Mouse (Mus musculus) kidney, postnatal 14 days (tissue): ENCODE measurements around the gene Nme7.

Experiments used
- DNase-seq: peaks from one replicate; pipeline ENCODE4 v3.0.0; 2022; ENCODE audit warnings: mixed read lengths

Gene Nme7

DNA sequence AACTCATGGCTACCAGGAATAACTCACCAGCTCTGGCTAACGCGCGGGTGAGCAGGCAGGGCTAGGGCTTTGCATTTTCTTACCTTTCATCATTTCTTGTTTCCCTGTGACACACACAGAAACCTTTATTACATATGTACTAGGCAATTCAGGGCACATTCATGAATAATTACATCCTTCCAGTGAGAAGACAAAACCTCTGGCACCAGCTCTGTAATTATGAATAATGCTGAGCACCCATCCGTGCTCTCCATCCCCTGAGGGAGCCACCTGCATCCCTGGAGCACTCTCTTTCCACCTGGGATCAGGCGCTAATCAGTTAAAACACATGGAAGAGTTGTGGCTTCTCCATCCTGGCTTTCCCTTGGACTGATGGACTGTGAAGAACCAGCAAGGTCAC, at the start of gene Nme7:
TSS of gene Nme7 (plus strand) at position 301 of the 400 bp plus-strand sequence.
- DNase-seq = no peak

DNA sequence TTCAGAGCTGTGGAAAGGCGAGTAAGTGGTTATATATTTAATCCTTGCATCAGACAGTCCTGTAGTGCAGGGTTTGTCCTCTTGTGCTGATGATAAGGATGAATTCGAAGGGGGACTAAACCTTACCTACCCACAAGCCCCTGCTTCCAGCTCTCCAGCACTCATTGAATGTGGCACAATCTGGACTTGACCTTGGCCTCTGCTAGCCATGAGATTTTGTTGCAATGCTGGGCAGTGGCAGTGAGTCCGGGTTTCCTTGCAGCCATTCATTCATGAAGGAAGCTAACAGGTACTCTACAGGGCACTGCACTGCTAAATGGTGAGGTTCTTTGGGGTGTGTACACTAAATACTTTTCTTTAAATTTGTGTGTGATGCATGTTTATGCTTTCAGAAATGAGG, 49.1 kb upstream of the Nme7 start:
- DNase-seq = no peak

DNA sequence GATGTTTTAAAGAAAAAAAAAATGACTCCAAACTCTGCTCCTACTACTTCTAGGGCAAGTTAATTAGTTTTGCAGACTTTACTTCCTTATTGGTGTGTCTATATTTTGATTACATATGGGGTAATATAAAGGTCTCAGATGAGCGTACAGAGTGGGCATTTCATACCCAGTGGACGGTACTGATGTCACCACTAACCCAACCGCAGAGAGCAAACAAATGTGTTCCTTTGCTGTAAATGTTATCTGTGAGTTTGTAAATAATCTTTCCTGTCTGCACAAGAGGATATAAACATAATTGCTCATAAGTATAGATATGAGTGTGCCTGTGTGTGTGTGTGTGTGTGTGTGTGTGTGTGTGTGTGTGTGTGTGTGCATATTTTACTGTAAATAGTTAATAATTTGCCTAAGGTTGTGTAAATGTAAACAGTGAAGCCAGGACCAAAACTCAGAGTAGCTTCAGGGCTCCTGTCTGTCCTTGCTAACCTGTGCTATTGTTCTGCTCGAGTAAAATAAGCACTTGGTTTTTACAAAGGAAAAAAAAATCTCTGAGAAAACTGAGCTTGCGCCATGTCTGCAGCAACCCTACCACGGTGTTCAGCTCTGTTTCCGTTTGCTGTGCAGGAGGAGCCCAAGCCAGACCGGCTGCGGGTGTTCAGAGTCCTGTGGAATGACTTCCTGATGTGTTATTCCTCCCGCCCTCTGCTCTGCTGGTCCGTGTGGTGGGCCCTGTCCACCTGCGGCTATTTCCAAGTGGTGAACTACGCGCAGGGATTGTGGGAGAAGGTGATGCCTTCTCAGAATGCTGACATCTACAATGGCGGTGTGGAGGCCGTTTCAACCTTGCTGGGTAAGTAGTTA, 43.5 kb upstream of the Nme7 start:
- DNase-seq = no peak

DNA sequence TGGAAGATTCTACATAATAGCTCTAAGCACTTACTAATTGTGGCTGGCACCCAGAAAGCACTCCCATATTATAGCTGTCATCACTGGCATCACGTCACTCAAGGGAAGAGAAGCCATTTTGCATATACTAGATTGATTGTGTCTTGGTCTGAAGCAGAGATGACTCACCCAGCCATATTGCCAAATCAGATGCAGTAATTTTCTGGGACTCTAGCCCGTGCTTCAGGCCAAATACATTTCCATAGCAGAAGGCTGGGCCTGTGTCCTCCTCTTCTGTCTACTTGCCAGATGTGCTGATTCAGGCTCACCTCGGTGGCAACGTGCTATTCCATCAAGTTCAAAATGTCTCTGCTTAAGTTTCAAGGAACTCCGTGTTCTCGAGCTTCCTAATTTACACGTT, 42.4 kb upstream of the Nme7 start:
- no peak for DNase-seq

DNA sequence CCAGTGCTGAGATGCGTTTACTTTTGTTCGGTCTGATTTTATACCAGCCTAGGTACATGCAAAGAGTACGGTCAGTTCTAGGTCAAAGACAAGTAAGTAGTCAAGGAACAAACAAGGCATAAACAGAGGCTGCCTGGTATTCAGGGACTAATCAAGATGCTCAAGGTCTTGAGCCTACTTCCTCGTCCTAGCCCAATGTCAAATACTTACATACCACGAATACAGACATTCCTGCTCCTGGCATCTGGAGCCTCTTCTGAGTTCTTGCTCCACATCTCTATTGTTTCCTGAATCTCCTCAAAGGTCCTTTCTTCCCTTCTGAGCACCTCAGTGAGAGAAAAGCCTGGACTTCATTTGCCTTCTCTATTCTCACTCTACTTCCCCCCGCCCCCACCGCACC, 33.0 kb upstream of the Nme7 start:
- no peak for DNase-seq

DNA sequence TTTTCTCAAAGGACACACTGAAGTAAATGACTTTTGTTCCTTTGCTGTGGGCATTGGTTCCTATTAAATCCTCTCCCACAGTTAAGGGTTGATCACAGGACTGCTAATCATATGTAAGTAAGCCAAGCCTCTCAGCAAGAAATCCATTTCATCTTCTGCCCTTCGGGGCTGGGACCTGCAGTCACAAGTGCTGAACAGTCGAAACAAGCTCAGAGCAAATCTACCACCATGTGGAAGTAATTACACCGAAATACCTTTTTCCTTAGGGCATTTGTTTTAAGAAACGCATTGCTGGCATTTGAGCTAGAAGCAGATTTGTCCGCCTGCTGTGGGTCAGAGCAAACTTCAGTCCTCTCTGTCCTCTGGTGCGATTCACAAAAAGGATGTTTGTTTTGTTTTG, 30.3 kb upstream of the Nme7 start:
- DNase-seq = no peak

DNA sequence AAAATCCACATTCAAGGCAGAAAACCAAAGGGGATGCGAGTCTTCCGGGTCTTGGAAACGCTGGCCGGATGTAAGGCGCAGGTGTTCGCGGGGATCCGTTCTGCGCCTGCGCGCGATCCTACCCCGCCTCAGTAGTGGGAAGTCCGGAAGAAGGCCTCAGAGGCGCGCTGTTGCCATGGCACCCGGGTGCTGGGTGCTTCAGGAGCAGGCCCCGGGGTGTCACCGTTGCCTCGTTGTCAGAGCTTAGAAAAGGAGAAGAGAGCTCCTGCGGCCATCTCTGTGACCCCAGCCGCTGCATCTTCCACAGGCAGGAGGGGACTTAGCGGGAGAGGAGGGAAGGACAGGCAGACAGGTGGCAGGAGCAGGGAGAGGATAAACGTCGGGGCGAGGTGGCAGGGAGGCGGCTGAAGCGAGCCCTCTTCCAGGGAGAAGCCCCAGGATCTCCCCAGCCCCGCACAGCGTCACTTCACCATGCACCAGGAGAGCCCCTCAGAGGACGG, 28.4 kb upstream of the Nme7 start, which contains the start of gene Ccdc181:
TSS of gene Ccdc181 (plus strand) at position 131 of the 500 bp plus-strand sequence.
- DNase-seq = peak; percentile 95

DNA sequence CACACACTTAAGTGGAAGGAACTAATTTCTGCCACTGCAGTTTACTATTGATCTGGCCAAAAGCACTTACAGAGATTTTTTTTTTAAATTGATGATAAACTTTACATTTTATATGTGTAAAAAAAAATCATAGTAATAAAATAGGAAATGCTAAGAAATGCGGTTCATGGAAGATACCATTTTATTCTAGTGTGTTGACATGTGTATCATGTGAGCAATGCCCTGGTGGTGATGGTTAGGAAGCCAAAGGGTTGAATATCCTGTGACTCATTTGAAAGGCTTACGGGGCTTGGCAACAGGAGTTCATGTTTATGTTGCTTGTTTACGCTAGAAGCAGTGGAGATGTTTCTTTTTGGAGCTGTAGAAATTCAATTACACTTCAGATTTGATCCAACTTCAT, 27.4 kb upstream of the Nme7 start:
- DNase-seq = no peak

DNA sequence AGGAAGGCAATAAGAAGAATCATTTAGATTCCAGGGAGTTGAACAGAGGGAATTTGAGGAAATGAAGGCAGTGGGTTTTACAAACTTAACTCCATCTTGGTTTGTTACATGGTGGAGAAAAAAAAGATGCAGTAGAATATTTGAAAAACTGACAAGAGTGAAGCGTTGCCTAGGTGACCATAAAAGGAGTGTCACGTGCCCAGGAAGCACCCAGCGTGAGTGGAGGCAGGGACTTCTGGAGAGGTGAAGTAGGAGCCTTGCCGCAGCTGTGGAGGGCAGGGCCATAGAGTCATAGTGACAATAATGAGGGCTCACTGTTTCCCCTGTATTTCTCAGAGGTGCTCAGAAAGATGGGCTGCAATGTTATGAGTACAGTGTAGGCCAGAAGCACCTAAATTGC, 24.6 kb upstream of the Nme7 start:
- no peak for DNase-seq

DNA sequence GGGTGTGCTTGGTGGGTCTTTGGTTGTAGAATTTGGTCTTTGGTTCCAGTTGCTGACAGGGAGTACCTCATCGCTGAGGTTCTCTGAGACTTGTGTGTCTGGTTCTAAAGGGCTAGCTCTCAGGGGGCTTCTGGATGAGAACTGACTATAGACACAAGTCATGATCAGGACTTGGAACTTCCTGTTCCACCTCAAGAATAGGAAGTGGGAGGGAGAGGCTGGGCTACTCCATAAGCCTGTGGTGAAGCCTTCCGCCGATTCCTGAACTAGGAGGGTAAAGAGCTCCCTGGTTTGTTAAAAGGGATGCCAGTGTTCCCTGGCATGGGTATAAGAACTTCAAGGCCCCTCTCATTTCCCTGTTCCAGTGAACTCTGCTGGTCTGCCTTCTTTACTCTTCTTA, 19.9 kb upstream of the Nme7 start:
- no peak for DNase-seq

DNA sequence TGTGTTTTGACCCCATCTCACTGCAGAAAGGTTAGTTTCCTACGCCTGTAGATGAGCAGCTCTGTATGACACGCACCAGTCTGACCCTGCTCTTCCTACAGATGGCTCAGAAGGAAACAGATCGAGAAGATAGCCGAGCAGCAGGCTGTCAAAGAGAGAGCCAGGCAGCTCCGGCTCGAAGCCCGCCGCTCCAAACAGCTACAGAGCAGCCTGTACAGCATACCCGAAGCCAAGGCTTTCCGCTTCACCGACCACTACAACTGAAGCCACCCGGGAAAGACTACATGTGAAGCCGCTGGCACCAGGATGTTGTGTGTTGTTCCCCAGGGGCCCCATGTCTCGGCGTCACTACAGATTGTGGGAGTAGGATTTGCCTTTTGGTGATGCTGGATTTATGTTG, 16.5 kb upstream of the Nme7 start:
- peak; percentile 12 for DNase-seq

DNA sequence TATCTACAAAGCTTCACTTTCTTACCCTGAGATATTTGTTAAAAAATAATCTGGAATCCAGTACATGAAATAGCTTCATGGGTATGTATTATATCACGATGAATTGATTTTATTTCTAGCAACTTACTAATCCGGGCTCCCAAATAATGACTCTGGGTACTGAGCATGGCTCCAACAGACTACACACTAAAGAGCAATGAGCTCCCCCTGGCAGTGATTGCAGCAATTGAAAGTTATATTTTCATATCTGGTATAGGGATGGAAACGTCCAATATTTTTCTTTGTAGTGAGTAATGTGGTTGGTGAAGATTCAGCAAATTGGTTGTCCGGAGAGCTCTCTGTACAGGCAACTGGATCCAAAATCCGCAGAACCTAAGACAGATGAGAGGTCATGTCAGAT, 11.9 kb upstream of the Nme7 start:
- no peak for DNase-seq

DNA sequence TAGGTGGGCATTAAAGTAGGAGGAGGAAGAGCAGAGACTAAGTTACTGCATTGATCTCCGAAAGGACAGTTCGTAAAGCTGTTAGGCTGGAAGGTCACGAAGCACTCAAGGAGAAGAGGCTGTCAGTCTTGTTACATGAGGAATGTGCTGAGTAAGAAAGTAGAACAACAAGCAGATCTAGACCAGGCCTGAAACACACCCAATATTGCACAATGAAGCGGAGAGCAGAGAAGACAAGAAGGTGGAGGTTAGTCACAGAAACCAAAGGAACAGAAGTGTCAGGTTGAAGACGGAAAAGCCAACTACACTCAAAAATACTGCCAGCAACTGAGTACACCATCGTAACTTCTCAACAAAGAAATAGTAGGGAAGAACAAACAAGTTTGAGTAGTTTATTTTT, 9.8 kb upstream of the Nme7 start:
- DNase-seq = no peak

DNA sequence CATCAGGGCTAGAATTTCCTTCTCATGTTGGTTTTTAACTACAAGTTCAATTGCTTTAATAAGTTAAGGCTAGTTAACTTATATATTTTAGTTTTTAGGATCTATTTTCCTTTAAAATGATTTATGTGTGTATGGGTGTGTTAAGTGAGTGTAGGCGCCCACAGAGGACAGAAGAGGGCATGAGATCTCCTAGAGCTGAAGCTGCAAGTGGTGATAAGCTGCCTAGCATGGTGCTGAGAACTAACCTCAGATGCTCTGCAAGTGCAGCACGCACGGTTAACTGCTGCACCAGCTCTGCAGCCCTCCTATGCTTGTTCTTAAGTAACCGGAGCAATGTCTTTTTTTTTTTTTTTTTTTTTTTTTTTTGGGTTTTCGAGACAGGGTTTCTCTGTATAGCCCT, 7.4 kb upstream of the Nme7 start:
- no peak for DNase-seq

DNA sequence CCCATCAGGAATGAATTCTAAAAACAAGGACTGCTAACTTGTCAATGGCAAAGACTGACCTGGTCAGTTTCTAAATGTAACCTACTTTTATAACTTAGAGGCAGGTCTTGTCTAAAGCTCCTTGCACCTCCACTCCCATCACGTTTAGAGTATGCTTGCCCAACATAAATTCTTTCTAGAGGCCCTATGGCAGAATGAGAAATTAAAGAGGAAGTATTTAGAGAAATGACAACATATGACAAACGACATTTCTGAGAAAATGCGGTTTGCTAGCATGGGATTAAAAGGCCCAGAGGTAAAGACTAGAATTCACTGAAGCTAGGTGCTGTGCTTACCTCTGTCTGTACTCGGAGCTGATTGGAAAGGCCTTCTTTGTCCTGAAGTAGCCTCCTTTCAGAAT, 2.0 kb upstream of the Nme7 start:
- no peak for DNase-seq

DNA sequence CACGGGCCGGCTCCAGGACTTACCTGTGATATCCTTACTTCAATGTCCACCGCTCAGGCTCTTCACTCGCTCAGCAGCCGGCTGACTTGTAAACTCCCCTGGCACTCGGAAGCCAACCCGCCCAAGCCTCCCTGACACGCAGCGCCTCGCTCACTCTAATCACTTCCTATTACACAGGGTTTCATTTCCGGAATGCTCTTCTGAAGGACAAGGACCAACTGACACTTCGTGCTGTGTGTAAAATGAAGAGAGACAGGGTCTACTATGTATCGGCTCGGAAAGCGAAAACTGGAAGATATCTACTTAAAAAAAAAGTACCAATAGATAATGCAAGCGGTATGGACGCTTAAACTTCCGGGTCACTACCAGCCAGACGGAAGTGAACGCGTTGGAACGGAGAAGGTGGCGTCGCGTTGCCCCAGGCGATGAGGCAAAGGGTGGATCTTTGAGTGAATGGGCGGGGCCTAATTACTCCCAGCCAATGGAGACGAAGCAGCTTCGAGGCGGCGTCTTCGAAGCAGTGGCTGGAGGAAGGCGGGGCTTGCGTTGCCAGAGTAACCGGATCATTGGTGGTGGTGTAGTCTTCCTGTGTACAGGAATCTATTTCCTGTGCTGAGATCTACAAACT, 3.3 kb downstream of the Nme7 start, which contains the start of gene Blzf1:
TSS of gene Blzf1 (minus strand) at position 366 of the 628 bp plus-strand sequence.
- peak; percentile 99 for DNase-seq

DNA sequence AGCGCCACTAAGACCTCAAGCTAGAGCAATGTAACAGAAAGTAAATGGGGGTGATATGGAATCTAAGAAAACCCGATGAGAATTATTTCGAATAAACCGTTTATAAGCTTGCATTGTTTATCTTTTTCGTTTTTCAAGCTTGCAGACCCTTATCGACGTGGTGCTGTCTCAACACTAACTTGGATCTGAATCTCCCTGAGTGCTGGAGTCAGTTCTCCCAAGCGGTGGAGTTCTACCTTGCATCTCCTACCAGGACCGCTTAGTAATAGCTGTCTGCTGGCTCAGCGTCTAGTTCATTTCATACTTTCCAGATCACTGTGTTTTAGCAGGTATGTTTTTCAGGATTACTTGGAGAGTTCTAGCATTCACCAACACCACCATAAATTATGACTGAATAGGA, 4.0 kb downstream of the Nme7 start:
- no peak for DNase-seq

DNA sequence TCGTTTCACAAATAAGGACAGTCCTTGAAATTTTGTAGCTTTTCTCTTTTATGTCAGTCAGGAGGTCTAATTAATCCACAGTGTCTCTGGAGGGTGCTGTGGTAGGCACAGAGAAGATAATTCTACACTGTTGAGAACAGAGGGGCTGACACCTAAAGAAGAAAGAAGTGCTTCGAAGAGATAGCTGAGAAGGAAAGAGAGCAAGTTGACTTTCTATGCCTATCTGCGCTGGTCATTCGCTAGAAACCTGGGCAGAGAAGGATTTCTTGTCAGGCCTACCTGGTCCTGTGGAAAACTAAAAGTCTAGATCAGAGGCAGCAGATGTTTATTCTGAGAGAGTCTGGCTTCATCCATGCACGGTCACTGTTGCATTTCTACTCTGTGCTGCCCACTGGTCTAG, 10.2 kb downstream of the Nme7 start:
- DNase-seq = no peak

DNA sequence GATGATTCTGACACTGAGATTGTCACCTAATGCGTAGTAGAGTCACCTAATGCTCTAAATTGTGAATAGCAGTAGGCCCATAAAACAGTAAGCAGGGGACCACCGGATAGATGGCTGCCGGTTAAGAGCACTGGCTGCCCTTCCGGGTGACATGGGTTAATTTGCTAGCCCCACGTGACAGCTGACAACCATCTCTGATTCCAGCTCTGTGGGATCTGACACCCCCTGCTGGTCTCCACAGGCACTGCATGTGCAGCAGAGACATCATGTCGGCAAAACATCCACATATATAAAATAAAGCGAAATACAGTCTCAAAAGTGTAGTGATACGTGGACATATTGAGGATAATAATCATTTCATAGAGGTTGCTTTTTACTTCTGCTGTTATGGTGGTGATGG, 11.3 kb downstream of the Nme7 start:
- no peak for DNase-seq

DNA sequence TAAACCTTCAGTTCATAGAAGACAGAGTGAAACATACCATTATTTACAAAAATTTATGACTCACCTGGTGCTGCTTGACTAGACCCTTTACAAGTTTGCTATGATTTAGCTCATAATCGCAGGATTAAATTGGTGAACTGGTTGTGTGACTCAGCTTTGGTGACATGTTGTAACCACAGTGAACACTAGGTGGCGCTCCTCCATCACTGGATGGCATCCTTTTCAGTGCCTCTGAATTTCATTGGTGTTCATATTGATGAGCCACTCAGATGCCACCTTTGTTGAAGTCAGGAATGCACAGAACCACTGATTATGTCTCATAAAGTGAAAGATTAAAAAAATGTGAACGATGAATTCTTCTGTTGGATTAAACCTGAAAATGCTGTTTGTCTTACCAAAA, 12.8 kb downstream of the Nme7 start:
- peak; percentile 70 for DNase-seq

DNA sequence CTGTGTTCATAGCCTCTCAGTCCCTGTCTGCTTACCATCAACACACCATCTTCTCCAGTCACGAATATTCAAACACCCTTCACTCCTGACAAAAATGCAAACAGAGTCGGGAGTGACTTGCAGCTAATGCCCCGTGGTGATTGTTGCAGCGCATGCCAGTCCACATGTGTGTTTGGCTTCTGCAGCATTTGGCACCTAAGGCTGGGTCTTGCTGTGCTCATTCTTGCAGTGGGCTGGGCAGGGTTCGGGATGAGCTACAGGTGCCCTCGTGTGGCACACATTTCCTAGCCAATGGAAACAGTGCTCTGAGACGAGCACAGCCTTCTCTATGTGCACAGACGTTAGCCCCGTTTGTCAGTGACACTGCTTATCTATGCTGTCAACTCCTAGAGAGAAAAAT, 13.3 kb downstream of the Nme7 start:
- DNase-seq = no peak

DNA sequence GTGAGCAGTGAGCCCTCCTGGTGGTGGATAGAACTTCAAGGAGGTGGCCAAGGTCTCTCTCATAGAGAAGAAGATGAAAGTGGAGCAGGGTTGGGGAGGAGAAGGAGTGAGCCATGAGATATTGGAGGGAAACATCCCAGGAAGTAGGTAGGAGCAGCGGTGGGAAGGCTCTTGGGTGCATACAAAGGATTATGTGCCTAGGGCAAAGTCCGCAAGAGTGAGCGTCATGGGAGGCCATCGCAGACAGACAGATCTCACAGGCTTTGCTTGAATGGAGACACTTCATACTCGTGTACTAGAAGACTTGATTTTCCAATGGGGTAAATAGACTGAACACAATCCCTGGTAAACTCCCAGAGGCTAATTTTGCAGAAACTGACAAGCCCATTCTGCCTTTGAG, 14.6 kb downstream of the Nme7 start:
- no peak for DNase-seq

DNA sequence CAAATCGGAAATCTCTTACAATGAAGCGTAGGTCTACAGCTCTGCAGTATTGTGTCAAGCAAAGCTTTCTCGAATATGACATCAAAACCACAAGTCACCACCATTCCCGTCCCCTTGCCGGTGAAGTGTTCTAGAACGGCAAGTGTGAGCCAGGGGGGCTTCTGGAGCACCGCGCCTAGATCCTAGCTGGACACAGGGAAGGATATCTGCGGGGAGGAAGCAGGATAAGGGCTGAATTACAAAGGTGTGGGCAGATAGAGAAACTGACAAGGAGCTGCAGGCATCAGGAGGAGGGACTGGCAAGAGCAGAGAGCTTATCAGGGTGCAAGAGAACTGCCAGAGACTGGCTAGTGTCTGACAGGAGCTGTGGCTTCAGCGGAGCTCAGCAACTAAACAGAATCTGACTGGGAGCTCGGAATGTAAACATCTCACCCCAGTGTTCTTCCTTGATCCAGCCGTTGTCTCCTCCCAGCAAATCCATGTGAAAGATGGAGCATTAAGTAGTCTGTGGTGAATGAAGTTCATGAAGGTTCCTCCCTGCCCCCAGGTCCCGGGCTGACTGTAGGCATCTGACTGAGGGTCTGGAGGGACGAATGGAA, 15.7 kb downstream of the Nme7 start:
- no peak for DNase-seq

DNA sequence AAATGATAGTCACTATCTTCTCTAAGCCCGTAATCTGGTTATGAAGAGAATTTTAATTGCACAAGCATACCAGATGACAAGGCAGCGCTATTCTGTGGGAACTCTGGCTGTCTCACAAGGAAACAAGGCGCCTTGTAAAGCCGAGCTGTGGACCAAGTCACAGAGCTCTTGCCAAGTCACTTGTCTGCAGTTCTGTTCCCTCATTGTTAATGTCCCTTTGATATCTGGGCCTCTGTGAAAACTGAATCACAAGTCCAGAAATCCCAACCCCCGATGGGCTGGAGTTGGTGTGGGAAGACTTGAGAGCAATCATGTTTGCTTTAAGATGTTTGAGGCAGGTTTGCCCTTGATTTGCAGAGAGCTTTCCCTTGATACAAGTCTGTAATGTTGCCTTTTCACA, 16.8 kb downstream of the Nme7 start:
- no peak for DNase-seq
